Mouse (Mus musculus): ENCODE results near the gene Armh3.

DNA sequence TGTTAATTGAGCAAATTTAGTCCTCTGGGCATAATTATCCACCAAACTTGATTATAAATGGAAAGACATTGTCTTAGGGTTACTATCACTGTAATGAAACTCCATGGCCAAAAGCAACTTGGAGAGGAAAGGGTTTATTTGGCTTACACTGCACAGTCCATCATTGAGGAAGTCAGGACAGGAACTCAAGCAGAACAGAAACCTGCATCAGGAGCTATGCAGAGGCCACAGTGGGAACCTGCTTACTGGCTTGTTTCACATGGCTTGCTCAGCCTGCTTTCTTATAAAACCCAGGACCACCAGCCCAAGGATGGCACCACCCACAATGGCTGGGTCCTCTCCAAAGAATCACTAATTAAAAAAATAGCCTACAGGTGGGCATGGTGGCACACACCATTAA is 13.9 kb downstream of the Armh3 start:
- TF ChIP-seq MAX (IDR thresholded peaks at IDR 0.05; ENCODE audit: low read length): no peak
- TF ChIP-seq CTCF (IDR thresholded peaks at IDR 0.05 in 2 of 3, conservative IDR thresholded peaks at IDR 0.05 in 1 of 3; ENCODE audit: control insufficient read depth in 1 of 3, insufficient read depth in 1 of 3, low read depth in 2 of 3, low read length in 3 of 3, poor library complexity in 1 of 3, severe bottlenecking in 1 of 3): no peak
- TF ChIP-seq ZC3H11A (IDR thresholded peaks at IDR 0.05; ENCODE audit: low read depth, low read length): no peak
- no peak for TF ChIP-seq MXI1 (IDR thresholded peaks at IDR 0.05; ENCODE audit: low read depth, low read length)

Measured in MEL (cell line).